Mouse (Mus musculus): Measurements from ENCODE around the gene Slc2a6.

- TF ChIP-seq CTCF (IDR thresholded peaks at IDR 0.05; ENCODE audit: control insufficient read depth, insufficient read depth, insufficient read length) (peak; percentile 62), USF1 (IDR thresholded peaks at IDR 0.05; ENCODE audit: low read depth) (no peak), CEBPB (IDR thresholded peaks at IDR 0.05; ENCODE audit: low read depth) (no peak), MAX (IDR thresholded peaks at IDR 0.05) (no peak), MYOD1 (IDR thresholded peaks at IDR 0.05; ENCODE audit: control insufficient read depth, insufficient read length, low read depth) (no peak)
Observed at GRCm38 (mm10) chr2:27075485-27075884, 47.7 kb upstream of the Slc2a6 start.
